Mouse (Mus musculus): ENCODE measurements around the gene 2410004B18Rik. TPM values are rescaled to one million over a fixed set of nuclear protein-coding genes. Genes with fewer than 3 reads are reported as not detected.
"Not testable (repeated sequence)": the region's sequence is repeated elsewhere in the genome, so short reads cannot be mapped to it uniquely, and the experiment has no call there.

2410004B18Rik gene
- polyA plus RNA-seq, 1 experiment: not detected

- Histone ChIP-seq H3K27ac (ENCODE audit: insufficient read depth, low read depth, low read length) (no peak overlapping the region), H3K4me1 (ENCODE audit: control insufficient read depth, insufficient read depth, low read length) (no peaks in the 10 kb centered on the region), H3K4me3 (ENCODE audit: insufficient read depth, low read depth, low read length) (no peak overlapping the region)
- 97% methylated on average over 9 of the region's 9 CpGs for WGBS
- TF ChIP-seq POLR2A (IDR thresholded peaks at IDR 0.05; ENCODE audit: insufficient read depth, low read depth, low read length): no peak
- no peak for TF ChIP-seq CTCF (IDR thresholded peaks at IDR 0.05; ENCODE audit: insufficient read depth, low read depth, low read length)
These were observed 31.2 kb upstream of the 2410004B18Rik start for GRCm38 (mm10) chr3:145906582-145906981.

DNA sequence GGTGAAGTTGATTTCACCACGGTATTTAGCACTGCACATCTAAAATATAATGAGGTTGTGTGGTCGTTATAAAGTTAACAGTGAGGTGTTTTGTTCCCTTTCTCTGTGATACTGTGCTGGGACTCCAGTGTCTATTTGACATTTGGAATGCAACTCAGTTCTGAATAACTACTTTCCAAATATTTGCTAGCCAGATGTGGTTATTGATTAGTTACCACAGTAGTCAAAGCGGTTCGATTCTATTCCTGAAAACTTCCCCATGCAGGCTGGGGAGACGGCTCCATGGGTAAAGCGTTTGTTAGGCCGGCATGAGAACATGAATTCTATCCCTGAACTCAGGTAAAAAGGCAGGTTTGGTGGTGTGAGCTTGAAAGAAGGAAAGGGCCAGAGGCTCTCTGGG lies 25.3 kb upstream of the 2410004B18Rik start:
- H3K4me1 ChIP-seq (ENCODE audit: control insufficient read depth, insufficient read depth, low read length): no peaks in the 10 kb centered on the region
- H3K4me3 ChIP-seq (ENCODE audit: insufficient read depth, low read depth, low read length): no peak overlapping the region
- H3K27ac ChIP-seq (ENCODE audit: insufficient read depth, low read depth, low read length): no peak overlapping the region
- no peak for TF ChIP-seq CTCF (IDR thresholded peaks at IDR 0.05; ENCODE audit: insufficient read depth, low read depth, low read length)
- no peak for TF ChIP-seq POLR2A (IDR thresholded peaks at IDR 0.05; ENCODE audit: insufficient read depth, low read depth, low read length)
- WGBS: 86% methylated on average over 7 of the region's 7 CpGs

DNA sequence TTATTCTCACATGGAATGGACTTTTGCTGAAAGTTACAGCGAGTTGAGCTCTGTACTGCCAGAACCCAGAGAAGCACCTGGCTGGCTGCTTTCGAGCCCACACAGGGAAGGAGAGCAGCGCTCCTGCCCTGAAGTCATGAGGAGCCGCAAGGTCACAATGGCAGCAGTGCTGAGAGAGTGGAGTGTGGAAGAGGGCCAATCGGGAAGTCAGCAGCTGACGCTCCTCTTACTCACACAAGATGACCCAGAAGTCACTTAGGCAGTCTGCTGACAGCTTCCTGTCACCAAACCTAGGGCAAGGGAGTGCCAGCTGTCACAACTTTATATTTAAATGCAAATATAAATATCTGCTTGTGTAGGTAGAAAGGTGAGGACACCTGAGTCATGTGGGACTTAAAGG lies 24.6 kb upstream of the 2410004B18Rik start:
- 88% methylated on average over 6 of the region's 6 CpGs for WGBS
- no peaks in the 10 kb centered on the region for H3K4me1 ChIP-seq (ENCODE audit: control insufficient read depth, insufficient read depth, low read length)

GRCm38 (mm10) chr3:145913942-145914341 lies 23.9 kb upstream of the 2410004B18Rik start:
- not testable (repeated sequence) for H3K4me3 ChIP-seq (ENCODE audit: insufficient read depth, low read depth, low read length); H3K4me1 ChIP-seq (ENCODE audit: control insufficient read depth, insufficient read depth, low read length); H3K27ac ChIP-seq (ENCODE audit: insufficient read depth, low read depth, low read length)
- WGBS: 79% methylated on average over 7 of the region's 7 CpGs

More for the DNA sequence above, 24.6 kb upstream of the 2410004B18Rik start:
- TF ChIP-seq CTCF (IDR thresholded peaks at IDR 0.05; ENCODE audit: insufficient read depth, low read depth, low read length) (no peak), POLR2A (IDR thresholded peaks at IDR 0.05; ENCODE audit: insufficient read depth, low read depth, low read length) (no peak)
- no peak overlapping the region for H3K4me3 ChIP-seq (ENCODE audit: insufficient read depth, low read depth, low read length)
- H3K27ac ChIP-seq (ENCODE audit: insufficient read depth, low read depth, low read length): no peak overlapping the region

- TF ChIP-seq POLR2A (IDR thresholded peaks at IDR 0.05; ENCODE audit: insufficient read depth, low read depth, low read length) (no peak), CTCF (IDR thresholded peaks at IDR 0.05; ENCODE audit: insufficient read depth, low read depth, low read length) (no peak)
- WGBS: 82% methylated on average over 5 of the region's 5 CpGs
- H3K27ac ChIP-seq (ENCODE audit: insufficient read depth, low read depth, low read length): no peak overlapping the region
- H3K4me1 ChIP-seq (ENCODE audit: control insufficient read depth, insufficient read depth, low read length): no peaks in the 10 kb centered on the region
- no peak overlapping the region for H3K4me3 ChIP-seq (ENCODE audit: insufficient read depth, low read depth, low read length)
These were observed 21.4 kb upstream of the 2410004B18Rik start for GRCm38 (mm10) chr3:145916374-145916773.

- WGBS: 85% methylated on average over 4 of the region's 4 CpGs
These were observed 21.0 kb upstream of the 2410004B18Rik start for GRCm38 (mm10) chr3:145916826-145917225.

GRCm38 (mm10) chr3:145922019-145922854 lies 15.6 kb upstream of the 2410004B18Rik start, which contains the start of gene Bcl10:
Bcl10 (plus strand) TSS chr3:145922804.
- no peaks in the 10 kb centered on the region for H3K4me1 ChIP-seq (ENCODE audit: control insufficient read depth, insufficient read depth, low read length)
- no peak for TF ChIP-seq POLR2A (IDR thresholded peaks at IDR 0.05; ENCODE audit: insufficient read depth, low read depth, low read length)
- TF ChIP-seq CTCF (IDR thresholded peaks at IDR 0.05; ENCODE audit: insufficient read depth, low read depth, low read length): no peak
- 0 out of 2 replicates have a peak within 1 kb of the TSS, but pooled peaks have one; percentile 5 for H3K27ac ChIP-seq (ENCODE audit: insufficient read depth, low read depth, low read length)
- WGBS: 43% methylated on average over 11 of the region's 11 CpGs
- peak within 1 kb of the TSS; percentile 90 for H3K4me3 ChIP-seq (ENCODE audit: insufficient read depth, low read depth, low read length)

More at GRCm38 (mm10) chr3:145916826-145917225, 21.0 kb upstream of the 2410004B18Rik start:
- Histone ChIP-seq H3K4me1 (ENCODE audit: control insufficient read depth, insufficient read depth, low read length) (no peaks in the 10 kb centered on the region), H3K4me3 (ENCODE audit: insufficient read depth, low read depth, low read length) (no peak overlapping the region), H3K27ac (ENCODE audit: insufficient read depth, low read depth, low read length) (no peak overlapping the region)
- TF ChIP-seq POLR2A (IDR thresholded peaks at IDR 0.05; ENCODE audit: insufficient read depth, low read depth, low read length) (no peak), CTCF (IDR thresholded peaks at IDR 0.05; ENCODE audit: insufficient read depth, low read depth, low read length) (no peak)

DNA sequence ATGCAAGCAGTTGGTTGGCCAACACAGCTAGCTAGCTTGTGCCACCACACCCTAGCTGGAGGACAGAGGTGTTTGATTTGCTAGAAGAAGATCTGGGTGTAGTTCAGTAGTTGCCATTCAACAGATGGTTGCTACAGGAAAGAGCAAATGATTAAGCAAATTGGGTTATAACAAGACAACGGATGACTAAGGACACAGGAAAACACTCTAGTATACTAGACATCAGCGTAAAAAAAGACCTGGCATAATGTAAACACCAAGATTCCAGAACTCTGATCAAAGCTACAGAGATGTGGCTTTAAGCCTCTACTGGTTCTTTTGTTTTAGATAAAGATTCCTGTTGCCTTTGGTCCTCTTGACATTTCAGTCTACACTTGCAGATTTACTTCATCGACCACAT lies 14.8 kb upstream of the 2410004B18Rik start:
- no peak overlapping the region for H3K4me3 ChIP-seq (ENCODE audit: insufficient read depth, low read depth, low read length)
- WGBS: 81% methylated on average over 3 of the region's 3 CpGs
- TF ChIP-seq POLR2A (IDR thresholded peaks at IDR 0.05; ENCODE audit: insufficient read depth, low read depth, low read length) (no peak), CTCF (IDR thresholded peaks at IDR 0.05; ENCODE audit: insufficient read depth, low read depth, low read length) (no peak)
- H3K27ac ChIP-seq (ENCODE audit: insufficient read depth, low read depth, low read length): no peak overlapping the region
- H3K4me1 ChIP-seq (ENCODE audit: control insufficient read depth, insufficient read depth, low read length): no peaks in the 10 kb centered on the region

GRCm38 (mm10) chr3:145923874-145924577 lies 13.8 kb upstream of the 2410004B18Rik start:
- Histone ChIP-seq H3K4me3 (ENCODE audit: insufficient read depth, low read depth, low read length) (peak overlapping the region; percentile 90), H3K4me1 (ENCODE audit: control insufficient read depth, insufficient read depth, low read length) (no peaks in the 10 kb centered on the region), H3K27ac (ENCODE audit: insufficient read depth, low read depth, low read length) (peak overlapping the region; percentile 65; the same call in 1 of the 2 replicates)
- WGBS: under 1% methylated on average over 58 of the region's 58 CpGs
- TF ChIP-seq CTCF (IDR thresholded peaks at IDR 0.05; ENCODE audit: insufficient read depth, low read depth, low read length) (no peak), POLR2A (IDR thresholded peaks at IDR 0.05; ENCODE audit: insufficient read depth, low read depth, low read length) (peak; percentile 72)
